Mouse (Mus musculus) midbrain, embryonic 16.5 days (tissue): Measurements from ENCODE around the gene Rad51. TPM values are rescaled to one million over a fixed set of nuclear protein-coding genes. Genes with fewer than 3 reads are reported as not detected.

Source experiments
- ATAC-seq: fragments of 200-750 bp; cut with Nextera tagmentation; 2 replicates; pipeline ENCODE4 v1.8.0; 2017; ENCODE audit warnings: moderate TSS enrichment
- H3K27ac ChIP-seq: fragments of 300-500 bp; sonication (generic); 2 replicates; pipeline ENCODE4 v1.5.1; 2014; ENCODE audit warnings: mild to moderate bottlenecking, low read length, mixed read lengths
- H3K27me3 ChIP-seq: fragments of 300-500 bp; sonication (generic); 2 replicates; pipeline ENCODE4 v1.6.1; 2014; ENCODE audit warnings: low read depth, low read length, mixed read lengths; ENCODE audit not compliant: control insufficient read depth, insufficient read depth
- H3K36me3 ChIP-seq: fragments of 300-500 bp; sonication (generic); 2 replicates; pipeline ENCODE4 v1.6.1; 2014; ENCODE audit warnings: mild to moderate bottlenecking, low read length, moderate library complexity, mixed read lengths; ENCODE audit not compliant: control insufficient read depth, insufficient read depth
- H3K4me1 ChIP-seq: fragments of 300-500 bp; sonication (generic); 2 replicates; pipeline ENCODE4 v1.6.1; 2014; ENCODE audit warnings: mild to moderate bottlenecking, low read length, mixed read lengths; ENCODE audit not compliant: control insufficient read depth, insufficient read depth
- H3K4me2 ChIP-seq: fragments of 300-500 bp; sonication (generic); 2 replicates; pipeline ENCODE4 v1.6.1; 2014; ENCODE audit warnings: mild to moderate bottlenecking, low read length, mixed read lengths
- H3K4me3 ChIP-seq: fragments of 300-500 bp; sonication (generic); 2 replicates; pipeline ENCODE4 v1.5.1; 2014; ENCODE audit warnings: low read depth, mild to moderate bottlenecking, low read length, moderate library complexity, mixed read lengths
- H3K9ac ChIP-seq: fragments of 300-500 bp; sonication (generic); 2 replicates; pipeline ENCODE4 v1.6.1; 2014; ENCODE audit warnings: low read depth, low read length, mixed read lengths
- H3K9me3 ChIP-seq: fragments of 300-500 bp; sonication (generic); replicated peaks from 2 replicates; pipeline ENCODE4 v1.6.1; 2014; ENCODE audit warnings: mild to moderate bottlenecking, low read length, mixed read lengths; ENCODE audit not compliant: control insufficient read depth, poor library complexity, severe bottlenecking
- WGBS: fragments of 180-500 bp; shearing (Covaris S2); extraction: QIAGEN DNeasy Blood & Tissue Kit; methylation state at CpG from one replicate; pipeline ENCODE4 v1.1.7; 2014; 5-methylcytosine and 5-hydroxymethylcytosine counted together
- polyA plus RNA-seq: library from polyadenylated mRNA; unstranded; fragments of >200 nt; fragmentation: Nextera tagmentation; extraction: Ambion mirVana; gene quantifications from 2 replicates; pipeline ENCODE4 v1.2.1, GENCODE M21; 2015

The Rad51 gene
- polyA plus RNA-seq, 1 experiment from 2014 or later = 5.8 TPM

DNA sequence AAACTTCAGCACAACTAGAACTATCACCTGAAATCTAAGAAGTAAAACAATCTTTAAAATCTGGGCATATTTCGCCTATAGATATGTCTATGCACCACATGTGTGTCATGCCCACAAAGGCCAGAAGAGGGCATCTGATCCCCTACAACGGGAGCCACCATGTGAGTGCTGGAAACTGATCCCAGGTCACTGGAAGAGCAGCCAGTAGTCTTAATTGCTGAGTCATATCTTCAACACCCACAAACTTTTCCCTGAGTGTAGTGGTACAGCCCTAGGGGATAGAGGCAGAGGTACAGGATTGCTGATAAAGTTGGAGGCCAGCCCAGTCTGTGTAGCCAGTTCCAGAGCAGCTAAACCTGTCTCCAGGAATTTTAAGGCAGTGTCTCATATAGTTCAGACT, 32.6 kb downstream of the Rad51 start:
- no peak for ATAC-seq
- 92% methylated on average over 2 of the region's 2 CpGs for WGBS
- no peak overlapping the region for H3K4me3 ChIP-seq
- no peaks in the 10 kb centered on the region for H3K27me3 ChIP-seq
- H3K9me3 ChIP-seq = no peaks in the 10 kb centered on the region
- no peaks in the 10 kb centered on the region for H3K4me1 ChIP-seq
- no peak overlapping the region for H3K9ac ChIP-seq
- H3K27ac ChIP-seq = no peak overlapping the region
- H3K4me2 ChIP-seq = no peak overlapping the region
- H3K36me3 ChIP-seq = peaks cover 42% of the 10 kb centered on the region

DNA sequence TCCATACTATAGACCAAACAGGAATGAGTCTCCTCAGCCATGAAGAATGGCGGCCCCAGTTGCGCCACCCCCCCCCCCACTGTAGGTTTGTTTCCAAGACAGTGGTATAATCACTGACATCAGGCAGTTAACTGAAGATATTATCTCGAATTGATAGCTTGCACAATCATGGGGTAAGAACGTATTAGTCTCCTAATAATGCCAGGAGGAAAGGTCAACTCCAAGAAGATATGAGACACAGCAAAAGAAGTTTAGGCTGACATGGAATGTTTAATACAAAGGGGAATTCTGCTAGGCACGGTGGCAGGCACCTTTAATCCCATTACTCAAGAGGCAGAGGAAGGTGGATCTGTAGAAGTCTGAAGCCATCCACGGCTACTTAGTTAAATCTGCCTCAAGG, 33.8 kb downstream of the Rad51 start:
- ATAC-seq = no peak
- Histone ChIP-seq H3K27ac (no peak overlapping the region), H3K9me3 (no peaks in the 10 kb centered on the region), H3K36me3 (peaks cover 40% of the 10 kb centered on the region), H3K4me3 (no peak overlapping the region), H3K9ac (no peak overlapping the region), H3K4me1 (no peaks in the 10 kb centered on the region), H3K27me3 (no peaks in the 10 kb centered on the region), H3K4me2 (no peak overlapping the region)
- WGBS = 76% methylated on average over 6 of the region's 6 CpGs

DNA sequence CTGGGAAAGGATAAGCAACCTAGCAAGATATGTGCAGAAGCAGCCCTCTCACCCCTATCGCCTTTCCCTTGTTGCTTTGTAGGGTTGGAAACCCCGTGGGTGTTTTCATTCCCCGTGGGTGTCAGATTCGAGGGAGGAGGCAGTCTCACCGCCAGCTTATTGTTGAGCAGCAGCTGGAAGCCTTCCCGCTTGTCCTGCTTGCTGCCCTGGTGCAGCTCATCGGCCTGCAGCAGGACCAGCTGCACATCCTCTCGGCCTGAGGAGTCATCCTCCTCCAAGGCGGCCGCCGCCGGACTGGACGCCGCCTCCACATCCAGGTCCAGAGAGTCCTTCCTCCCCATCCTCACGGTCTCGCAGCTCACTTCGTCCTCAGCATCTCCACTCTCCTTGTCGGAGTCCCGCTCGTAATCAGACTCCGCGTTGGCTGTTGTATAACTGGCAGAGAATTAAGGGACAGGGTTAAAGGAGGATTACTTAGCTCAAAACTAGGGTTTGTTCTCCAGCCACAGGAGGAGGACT, 34.6 kb downstream of the Rad51 start:
- Histone ChIP-seq H3K27ac (no peak overlapping the region), H3K4me3 (no peak overlapping the region), H3K27me3 (no peaks in the 10 kb centered on the region), H3K4me1 (no peaks in the 10 kb centered on the region), H3K36me3 (peaks cover 38% of the 10 kb centered on the region), H3K4me2 (no peak overlapping the region), H3K9me3 (no peaks in the 10 kb centered on the region), H3K9ac (no peak overlapping the region)
- ATAC-seq = no peak
- 82% methylated on average over 22 of the region's 22 CpGs for WGBS

- Histone ChIP-seq H3K27ac (no peak overlapping the region), H3K9me3 (no peaks in the 10 kb centered on the region), H3K4me2 (no peak overlapping the region), H3K4me3 (no peak overlapping the region), H3K36me3 (peaks cover 36% of the 10 kb centered on the region), H3K4me1 (no peaks in the 10 kb centered on the region), H3K9ac (no peak overlapping the region), H3K27me3 (no peaks in the 10 kb centered on the region)
- WGBS = 93% methylated on average over 8 of the region's 8 CpGs
- no peak for ATAC-seq
These were observed 35.2 kb downstream of the Rad51 start for GRCm38 (mm10) chr2:119147775-119148174.

DNA sequence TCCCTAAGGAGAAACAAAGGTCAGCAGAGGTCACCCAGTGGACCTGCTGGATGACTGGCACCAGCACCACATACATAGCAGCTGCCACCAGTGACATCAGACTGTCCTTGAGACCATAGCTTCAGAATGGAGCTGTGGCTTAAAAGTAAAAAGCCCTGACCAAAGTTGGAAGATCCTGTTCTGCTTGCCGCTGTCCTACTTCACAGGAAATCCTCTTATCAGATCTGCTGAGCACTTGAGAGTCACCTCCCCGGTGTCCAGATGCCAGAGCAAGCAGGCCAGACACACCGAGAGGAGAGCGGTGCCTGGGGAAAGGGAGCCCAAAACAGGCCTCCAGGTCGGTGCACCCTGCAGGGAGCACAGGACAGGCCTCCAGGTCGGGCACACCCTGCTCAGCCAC, 39.7 kb downstream of the Rad51 start:
- H3K27me3 ChIP-seq = no peaks in the 10 kb centered on the region
- no peak overlapping the region for H3K9ac ChIP-seq
- 89% methylated on average over 6 of the region's 6 CpGs for WGBS
- H3K4me1 ChIP-seq = peaks cover 15% of the 10 kb centered on the region
- H3K27ac ChIP-seq = no peak overlapping the region
- peaks cover 21% of the 10 kb centered on the region for H3K36me3 ChIP-seq
- H3K9me3 ChIP-seq = no peaks in the 10 kb centered on the region
- H3K4me2 ChIP-seq = no peak overlapping the region
- no peak for ATAC-seq
- no peak overlapping the region for H3K4me3 ChIP-seq

DNA sequence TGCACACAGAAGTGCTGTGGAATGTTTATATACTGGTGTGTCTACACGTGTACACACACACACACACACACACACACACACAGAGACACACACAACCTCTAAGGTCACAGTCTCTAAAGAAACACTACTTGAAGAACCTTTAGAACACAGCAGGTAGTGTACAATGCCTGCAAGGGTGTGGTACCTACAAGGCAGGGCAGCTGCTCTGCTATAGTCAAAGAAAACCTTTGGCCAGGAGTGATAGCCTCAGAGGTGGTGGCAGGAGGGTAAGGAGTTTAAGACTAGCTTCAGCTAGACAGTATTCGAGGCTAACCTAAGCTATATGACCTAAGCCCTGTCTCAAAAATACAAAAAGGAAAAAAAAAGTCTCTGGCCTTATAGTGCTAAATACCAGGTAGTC, 42.1 kb downstream of the Rad51 start:
- H3K4me2 ChIP-seq = no peak overlapping the region
- WGBS = 98% methylated on average over 2 of the region's 2 CpGs
- peaks cover 19% of the 10 kb centered on the region for H3K4me1 ChIP-seq
- H3K4me3 ChIP-seq = no peak overlapping the region
- H3K27me3 ChIP-seq = no peaks in the 10 kb centered on the region
- no peak overlapping the region for H3K9ac ChIP-seq
- no peak for ATAC-seq
- peaks cover 16% of the 10 kb centered on the region for H3K36me3 ChIP-seq
- H3K27ac ChIP-seq = no peak overlapping the region
- no peaks in the 10 kb centered on the region for H3K9me3 ChIP-seq

DNA sequence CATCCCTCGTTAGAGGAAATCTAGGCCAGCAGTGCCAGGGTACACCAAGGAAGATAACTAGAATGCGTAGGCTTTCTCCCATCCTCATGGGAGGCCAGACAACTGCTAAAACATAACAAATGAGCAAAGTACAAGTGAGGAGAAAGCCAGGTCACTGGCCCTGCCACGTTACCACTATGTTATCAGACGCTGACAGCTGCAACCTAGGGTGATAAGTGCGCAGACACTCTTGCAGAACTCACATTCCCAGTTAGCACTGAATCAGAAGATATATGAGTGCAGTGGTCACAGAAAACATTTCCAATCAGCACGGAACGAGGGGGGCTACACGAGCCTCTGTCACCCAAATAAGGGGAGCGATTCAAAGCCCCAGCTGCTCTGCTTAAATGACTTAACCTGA, 42.8 kb downstream of the Rad51 start:
- WGBS = 91% methylated on average over 9 of the region's 9 CpGs
- H3K4me2 ChIP-seq = peak overlapping the region; percentile 89; the same call in 1 of the 2 replicates

GRCm38 (mm10) chr2:119156081-119156680, 43.6 kb downstream of the Rad51 start:
- no peaks in the 10 kb centered on the region for H3K27me3 ChIP-seq
- no peaks in the 10 kb centered on the region for H3K9me3 ChIP-seq
- H3K4me1 ChIP-seq = peaks cover 19% of the 10 kb centered on the region
- 9% methylated on average over 27 of the region's 34 CpGs for WGBS
- H3K27ac ChIP-seq = peak overlapping the region; percentile 72
- peak overlapping the region; percentile 84 for H3K4me3 ChIP-seq
- H3K4me2 ChIP-seq = peak overlapping the region; percentile 89
- peaks cover 14% of the 10 kb centered on the region for H3K36me3 ChIP-seq
- peak; percentile 69; the same call in 1 of the 2 replicates for ATAC-seq
- peak overlapping the region; percentile 87 for H3K9ac ChIP-seq

More for the DNA sequence above, 42.8 kb downstream of the Rad51 start:
- ATAC-seq = no peak
- Histone ChIP-seq H3K9me3 (no peaks in the 10 kb centered on the region), H3K27me3 (no peaks in the 10 kb centered on the region), H3K4me3 (no peak overlapping the region), H3K9ac (no peak overlapping the region; the same call in 1 of the 2 replicates), H3K4me1 (peaks cover 19% of the 10 kb centered on the region), H3K36me3 (peaks cover 16% of the 10 kb centered on the region), H3K27ac (no peak overlapping the region)

DNA sequence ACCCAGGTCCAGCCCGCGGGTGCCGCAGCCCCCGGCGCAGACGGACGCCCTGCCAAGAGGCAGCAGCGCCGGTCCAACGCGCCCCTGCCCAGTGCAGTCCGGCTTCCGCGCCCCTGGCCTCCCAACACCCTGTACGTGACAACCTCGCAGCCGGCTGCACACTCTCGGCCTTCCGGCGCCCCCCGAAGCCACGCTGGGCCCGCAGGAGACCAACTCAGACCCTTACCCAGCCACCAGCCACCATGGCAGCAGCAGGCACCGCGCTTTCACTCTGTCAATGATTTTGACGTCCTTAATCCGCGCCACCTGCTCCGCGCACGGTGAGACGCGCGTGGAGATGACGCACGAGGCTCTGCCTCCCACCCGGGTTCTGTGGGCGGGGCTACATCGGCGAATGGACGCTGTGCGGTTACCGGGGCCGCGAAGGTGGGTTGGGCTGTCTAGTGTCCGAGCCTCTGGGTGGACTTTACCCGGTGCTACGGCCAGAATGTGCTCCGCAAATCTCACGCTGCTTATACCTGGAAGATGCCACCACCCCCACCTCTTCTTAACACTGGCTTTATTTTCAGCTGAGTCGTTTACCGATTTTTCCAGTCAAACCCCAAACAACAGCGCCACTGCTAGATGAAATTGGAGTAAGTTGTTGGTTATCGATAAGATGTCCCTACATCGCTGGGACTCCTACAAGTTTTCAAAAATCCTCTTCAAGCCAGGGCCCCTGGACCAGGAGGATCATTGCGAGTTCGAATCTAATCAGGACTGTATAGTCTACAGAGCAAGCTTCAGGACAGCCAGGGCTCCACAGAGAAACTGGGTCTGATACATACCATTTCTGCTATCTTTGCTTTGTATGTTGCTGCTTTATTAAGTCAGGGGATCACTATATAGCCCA, 44.3 kb downstream of the Rad51 start, which contains the start of gene Rmdn3:
Gene Rmdn3, minus strand, starts transcription at position 354 of the 892 bp plus-strand sequence.
- Histone ChIP-seq H3K36me3 (peaks cover 12% of the 10 kb centered on the region), H3K27me3 (no peaks in the 10 kb centered on the region), H3K27ac (peak within 1 kb of the TSS; percentile 72), H3K4me2 (peak within 1 kb of the TSS; percentile 89), H3K9ac (peak within 1 kb of the TSS; percentile 87), H3K9me3 (no peaks in the 10 kb centered on the region), H3K4me3 (peak within 1 kb of the TSS; percentile 84), H3K4me1 (peaks cover 19% of the 10 kb centered on the region)
- WGBS = 1% methylated on average over 54 of the region's 57 CpGs
- ATAC-seq = peak; percentile 93
